Comparison of ENCODE assay signal across 19 mouse cellular contexts in the genomic region with DNA sequence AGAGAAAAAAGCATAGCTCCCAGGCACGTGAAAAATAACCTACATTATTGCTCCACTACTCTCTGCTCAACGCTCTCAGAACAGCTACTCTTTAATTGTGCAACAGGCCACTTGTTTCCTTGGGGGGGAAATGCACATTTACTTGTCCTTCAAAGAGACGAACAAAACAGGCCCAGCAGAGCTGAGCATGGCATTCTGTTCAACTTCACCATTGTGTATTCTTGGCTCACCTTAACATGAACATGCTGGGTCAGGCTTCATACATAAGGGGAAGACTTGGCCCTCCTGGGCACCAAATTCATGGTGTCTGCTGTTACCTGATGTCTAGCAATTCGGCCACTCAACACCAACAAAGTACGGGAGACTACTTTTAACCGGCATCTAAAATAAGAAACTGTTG.
A peak's percentile ranks its signal among the peaks of the same experiment; 100 is the strongest.
DNase-seq lines count a peak whose midpoint lies in the region; ATAC-seq lines count a peak whose summit lies in the region.
"Had no signal": no experiment of that assay in that cellular context is flagged by ENCODE, and none has a peak within 500 bp of the region (broad histone marks: within the 10 kb centered on the region; RNA-seq: fewer than 3 reads in every experiment).

No protein-coding gene starts in this region.

- no peaks in the 10 kb centered on the region for H3K27me3 ChIP-seq in midbrain, embryonic 14.5 days (ENCODE audit: control insufficient read depth, insufficient read depth, low read length)
- no peaks in the 10 kb centered on the region for H3K27me3 ChIP-seq in midbrain, embryonic 10.5 days (ENCODE audit: low read depth, poor library complexity, severe bottlenecking)
- no peaks in the 10 kb centered on the region for H3K27me3 ChIP-seq in forebrain, embryonic 13.5 days
- H3K27me3 ChIP-seq in midbrain, embryonic 15.5 days (replicated peaks): no peaks in the 10 kb centered on the region
- H3K27me3 ChIP-seq: embryonic facial prominence, embryonic 13.5 days; heart, embryonic 13.5 days; hindbrain, embryonic 15.5 days had no signal

- ATAC-seq in midbrain, embryonic 14.5 days (ENCODE audit: low FRiP score, low TSS enrichment): no peak
- peak; percentile 67 for ATAC-seq in forebrain, embryonic 13.5 days
- peak; percentile 37; the same call in 1 of the 2 replicates for ATAC-seq in midbrain, embryonic 15.5 days (replicated peaks)
- ATAC-seq: intestine, embryonic 16.5 days had no signal

- H3K27ac ChIP-seq in midbrain, embryonic 14.5 days (replicated peaks; ENCODE audit: low read depth, low read length): 0 out of 2 replicates have a peak overlapping the region, but pooled peaks have one; percentile 41
- no peak overlapping the region for H3K27ac ChIP-seq in midbrain, embryonic 10.5 days (replicated peaks)
- peak overlapping the region; percentile 8 for H3K27ac ChIP-seq in forebrain, embryonic 13.5 days
- no peak overlapping the region for H3K27ac ChIP-seq in midbrain, embryonic 15.5 days
- H3K27ac ChIP-seq: embryonic facial prominence, embryonic 13.5 days; gastrocnemius, adult 2 months; heart, embryonic 13.5 days; hindbrain, embryonic 15.5 days had no signal

- H3K4me2 ChIP-seq in midbrain, embryonic 14.5 days (ENCODE audit: low read length): no peak overlapping the region
- no peak overlapping the region for H3K4me2 ChIP-seq in forebrain, embryonic 13.5 days
- no peak overlapping the region for H3K4me2 ChIP-seq in midbrain, embryonic 15.5 days
- H3K4me2 ChIP-seq: embryonic facial prominence, embryonic 13.5 days; heart, embryonic 13.5 days; hindbrain, embryonic 15.5 days had no signal

- H3K4me3 ChIP-seq in midbrain, embryonic 14.5 days (replicated peaks; ENCODE audit: low read depth, low read length): no peak overlapping the region
- H3K4me3 ChIP-seq in midbrain, embryonic 10.5 days: no peak overlapping the region
- H3K4me3 ChIP-seq in forebrain, embryonic 13.5 days: no peak overlapping the region
- no peak overlapping the region for H3K4me3 ChIP-seq in midbrain, embryonic 15.5 days
- H3K4me3 ChIP-seq: embryonic facial prominence, embryonic 13.5 days; gastrocnemius, adult 2 months; heart, embryonic 13.5 days; hindbrain, embryonic 15.5 days had no signal

- 77% methylated on average over 6 of the region's 6 CpGs for WGBS in midbrain, embryonic 14.5 days
- WGBS in midbrain, embryonic 10.5 days: 85% methylated on average over 6 of the region's 6 CpGs
- WGBS in forebrain, embryonic 13.5 days: 30% methylated on average over 6 of the region's 6 CpGs
- WGBS in midbrain, embryonic 15.5 days: 59% methylated on average over 6 of the region's 6 CpGs

- H3K9me3 ChIP-seq in midbrain, embryonic 14.5 days (ENCODE audit: control insufficient read depth, low read length): no peaks in the 10 kb centered on the region
- no peaks in the 10 kb centered on the region for H3K9me3 ChIP-seq in midbrain, embryonic 10.5 days (replicated peaks)
- H3K9me3 ChIP-seq in forebrain, embryonic 13.5 days (replicated peaks): no peaks in the 10 kb centered on the region
- H3K9me3 ChIP-seq in midbrain, embryonic 15.5 days: no peaks in the 10 kb centered on the region
- H3K9me3 ChIP-seq: embryonic facial prominence, embryonic 13.5 days; heart, embryonic 13.5 days; hindbrain, embryonic 15.5 days had no signal

- 0 out of 2 replicates have a peak, but pooled peaks cover 7% of the 10 kb centered on the region for H3K4me1 ChIP-seq in midbrain, embryonic 14.5 days (ENCODE audit: control insufficient read depth, insufficient read depth, low read length)
- H3K4me1 ChIP-seq in midbrain, embryonic 10.5 days: no peaks in the 10 kb centered on the region
- peaks cover 10% of the 10 kb centered on the region; the same call in 1 of the 2 replicates for H3K4me1 ChIP-seq in forebrain, embryonic 13.5 days
- H3K4me1 ChIP-seq in midbrain, embryonic 15.5 days: peaks cover 3% of the 10 kb centered on the region; the same call in 1 of the 2 replicates
- H3K4me1 ChIP-seq: embryonic facial prominence, embryonic 13.5 days; heart, embryonic 13.5 days; hindbrain, embryonic 15.5 days had no signal

- H3K9ac ChIP-seq in midbrain, embryonic 14.5 days (replicated peaks; ENCODE audit: low read length): no peak overlapping the region
- no peak overlapping the region for H3K9ac ChIP-seq in forebrain, embryonic 13.5 days
- H3K9ac ChIP-seq in midbrain, embryonic 15.5 days: no peak overlapping the region
- H3K9ac ChIP-seq: embryonic facial prominence, embryonic 13.5 days; heart, embryonic 13.5 days; hindbrain, embryonic 15.5 days had no signal

- no peak for DNase-seq in midbrain, embryonic 14.5 days
- DNase-seq in midbrain, embryonic 10.5 days (ENCODE audit: low spot score): no peak
- no peak for DNase-seq in lung, adult 18-20 months
- DNase-seq in frontal cortex, postnatal 14 days (ENCODE audit: low spot score in 2 of 2): no peak
- DNase-seq in frontal cortex, postnatal 10 days (ENCODE audit: low spot score in 2 of 2): no peak
- DNase-seq: adrenal gland, adult 2 months; adrenal gland, postnatal 25 days; cerebellum, adult 8-10 months; cerebellum, postnatal 14 days; gastrocnemius, adult 2 months; gastrocnemius, postnatal 25 days; heart, adult 11 months; heart, postnatal 36 days had no signal

- no peaks in the 10 kb centered on the region for H3K36me3 ChIP-seq in midbrain, embryonic 14.5 days (ENCODE audit: control insufficient read depth, insufficient read depth, low read length)
- no peaks in the 10 kb centered on the region for H3K36me3 ChIP-seq in midbrain, embryonic 10.5 days
- no peaks in the 10 kb centered on the region for H3K36me3 ChIP-seq in forebrain, embryonic 13.5 days (ENCODE audit: poor library complexity, severe bottlenecking)
- H3K36me3 ChIP-seq in midbrain, embryonic 15.5 days (replicated peaks): no peaks in the 10 kb centered on the region
- H3K36me3 ChIP-seq: embryonic facial prominence, embryonic 13.5 days; heart, embryonic 13.5 days; hindbrain, embryonic 15.5 days had no signal

Comparison
In these comparisons a context has a peak if more than half of its experiments do, and no peak if none do; other contexts are left out.
1. H3K27ac ChIP-seq: peak in midbrain, embryonic 14.5 days (single experiment) and forebrain, embryonic 13.5 days (single experiment); none in midbrain, embryonic 10.5 days (single experiment) and midbrain, embryonic 15.5 days (single experiment).